Mouse (Mus musculus) MEL (cell line): ENCODE measurements at regions not wholly inside any gene's neighbourhood (a gene's known extent, or its start where the extent isn't known, plus 50 kb on each side); places are given as distances from the start of the nearest gene placed in this dataset.

Experiments used
- CTCF ChIP-seq, 3 experiments: IDR thresholded peaks in 2 of 3; conservative IDR thresholded peaks in 1 of 3; 2 replicates each; pipeline ENCODE4 v1.5.1; 2011 to 2012; ENCODE audit warnings: low read length in 3 of 3, low read depth in 2 of 3, mild to moderate bottlenecking in 2 of 3, improper control_type of control experiment in 1 of 3, inconsistent platforms in 1 of 3, mixed read lengths in 1 of 3, moderate library complexity in 1 of 3; ENCODE audit not compliant: control insufficient read depth in 1 of 3, insufficient read depth in 1 of 3, poor library complexity in 1 of 3, severe bottlenecking in 1 of 3
- MXI1 ChIP-seq: IDR thresholded peaks from 2 replicates; pipeline ENCODE4 v1.6.1; 2011; ENCODE audit warnings: mild to moderate bottlenecking, low read depth, low read length, improper control_type of control experiment
- USF1 ChIP-seq: IDR thresholded peaks from 2 replicates; pipeline ENCODE4 v1.6.1; 2014; ENCODE audit warnings: low read depth, mild to moderate bottlenecking, inconsistent platforms, low read length, improper control_type of control experiment, moderate library complexity

- TF ChIP-seq USF1 (no peak), CTCF (IDR thresholded peaks at IDR 0.05 in 2 of 3, conservative IDR thresholded peaks at IDR 0.05 in 1 of 3; ENCODE audit: control insufficient read depth in 1 of 3, insufficient read depth in 1 of 3, low read depth in 2 of 3, low read length in 3 of 3, poor library complexity in 1 of 3, severe bottlenecking in 1 of 3) (no peak), MXI1 (no peak)
Observed at GRCm38 (mm10) chr6:16064691-16065090, 344.2 kb downstream of the Mdfic start.
